Mouse (Mus musculus): ENCODE measurements around the gene Olfr844. TPM values are rescaled to one million over a fixed set of nuclear protein-coding genes. Genes with fewer than 3 reads are reported as not detected.

The Olfr844 gene
- polyA plus RNA-seq (2014; fragmentation: Nextera tagmentation; extraction: Ambion mirVana): not detected in 2 replicates

GRCm38 (mm10) chr9:19316047-19316446, at the start of gene Olfr844:
Gene Olfr844, plus strand, starts transcription at chr9:19316347.
- Histone ChIP-seq H3K27ac (replicated peaks; ENCODE audit: low read depth, low read length) (no peak within 1 kb of the TSS), H3K9me3 (replicated peaks; ENCODE audit: control insufficient read depth, low read length) (no peaks in the 10 kb centered on the region), H3K36me3 (replicated peaks; ENCODE audit: control insufficient read depth, insufficient read depth, low read depth, low read length) (no peaks in the 10 kb centered on the region), H3K4me3 (ENCODE audit: low read depth, low read length) (no peak within 1 kb of the TSS), H3K4me2 (ENCODE audit: low read depth, low read length) (no peak within 1 kb of the TSS), H3K9ac (replicated peaks; ENCODE audit: low read length) (no peak within 1 kb of the TSS), H3K4me1 (ENCODE audit: control insufficient read depth, insufficient read depth, low read length) (no peaks in the 10 kb centered on the region), H3K27me3 (ENCODE audit: control insufficient read depth, insufficient read depth, low read length) (no peaks in the 10 kb centered on the region)
- ATAC-seq (replicated peaks; ENCODE audit: insufficient number of reproducible peaks, low FRiP score, low TSS enrichment, low read depth) (no peak), DNase-seq (ENCODE audit: low spot score) (no peak)

GRCm38 (mm10) chr9:19336157-19336556, 20.0 kb downstream of the Olfr844 start, which contains the start of gene Olfr845:
Gene Olfr845, plus strand, starts transcription at chr9:19336457.
- no peaks in the 10 kb centered on the region for H3K4me1 ChIP-seq (ENCODE audit: control insufficient read depth, insufficient read depth, low read length)
- no peaks in the 10 kb centered on the region for H3K9me3 ChIP-seq (replicated peaks; ENCODE audit: control insufficient read depth, low read length)
- H3K4me3 ChIP-seq (ENCODE audit: low read depth, low read length): no peak within 1 kb of the TSS
- ATAC-seq (replicated peaks; ENCODE audit: insufficient number of reproducible peaks, low FRiP score, low TSS enrichment, low read depth) (no peak), DNase-seq (ENCODE audit: low spot score) (no peak)
- H3K27ac ChIP-seq (replicated peaks; ENCODE audit: low read depth, low read length): no peak within 1 kb of the TSS
- H3K9ac ChIP-seq (replicated peaks; ENCODE audit: low read length): no peak within 1 kb of the TSS
- no peaks in the 10 kb centered on the region for H3K36me3 ChIP-seq (replicated peaks; ENCODE audit: control insufficient read depth, insufficient read depth, low read depth, low read length)
- H3K4me2 ChIP-seq (ENCODE audit: low read depth, low read length): no peak within 1 kb of the TSS
- H3K27me3 ChIP-seq (ENCODE audit: control insufficient read depth, insufficient read depth, low read length): no peaks in the 10 kb centered on the region
- WGBS: 77% methylated on average over 1 of the region's 1 CpGs

- Histone ChIP-seq H3K36me3 (replicated peaks; ENCODE audit: control insufficient read depth, insufficient read depth, low read depth, low read length) (no peaks in the 10 kb centered on the region), H3K4me3 (ENCODE audit: low read depth, low read length) (no peak within 1 kb of the TSS), H3K27me3 (ENCODE audit: control insufficient read depth, insufficient read depth, low read length) (no peaks in the 10 kb centered on the region), H3K9me3 (replicated peaks; ENCODE audit: control insufficient read depth, low read length) (no peaks in the 10 kb centered on the region), H3K4me1 (ENCODE audit: control insufficient read depth, insufficient read depth, low read length) (no peaks in the 10 kb centered on the region), H3K4me2 (ENCODE audit: low read depth, low read length) (no peak within 1 kb of the TSS), H3K9ac (replicated peaks; ENCODE audit: low read length) (no peak within 1 kb of the TSS), H3K27ac (replicated peaks; ENCODE audit: low read depth, low read length) (no peak within 1 kb of the TSS)
- DNase-seq (ENCODE audit: low spot score): no peak
- no peak for ATAC-seq (replicated peaks; ENCODE audit: insufficient number of reproducible peaks, low FRiP score, low TSS enrichment, low read depth)
- WGBS: 65% methylated on average over 1 of the region's 1 CpGs
Observed at GRCm38 (mm10) chr9:19363905-19364304, 47.8 kb downstream of the Olfr844 start, which contains the start of gene Olfr846. Gene Olfr846, minus strand, starts transcription at chr9:19364005.

Other genes starting within 250 kb of the Olfr844 start
- gene Olfr836, start 196.0 kb upstream of the Olfr844 start, polyA plus RNA-seq (2014; fragmentation: Nextera tagmentation; extraction: Ambion mirVana): not detected in 2 replicates
- not detected in 2 replicates for gene Olfr837, start 180.0 kb upstream of the Olfr844 start, polyA plus RNA-seq (2014; fragmentation: Nextera tagmentation; extraction: Ambion mirVana)
- not detected in 2 replicates for gene Olfr839-ps1, start 139.0 kb upstream of the Olfr844 start, polyA plus RNA-seq (2014; fragmentation: Nextera tagmentation; extraction: Ambion mirVana)
- not detected in 2 replicates for gene Olfr843, start 64.4 kb upstream of the Olfr844 start, polyA plus RNA-seq (2014; fragmentation: Nextera tagmentation; extraction: Ambion mirVana)
- not detected in 2 replicates for gene Olfr845, start 20.1 kb downstream of the Olfr844 start, polyA plus RNA-seq (2014; fragmentation: Nextera tagmentation; extraction: Ambion mirVana)
- not detected in 2 replicates for gene Olfr846, start 47.7 kb downstream of the Olfr844 start, polyA plus RNA-seq (2014; fragmentation: Nextera tagmentation; extraction: Ambion mirVana)
- not detected in 2 replicates for gene Olfr847, start 62.3 kb downstream of the Olfr844 start, polyA plus RNA-seq (2014; fragmentation: Nextera tagmentation; extraction: Ambion mirVana)
- not detected in 2 replicates for gene Olfr849, start 123.9 kb downstream of the Olfr844 start, polyA plus RNA-seq (2014; fragmentation: Nextera tagmentation; extraction: Ambion mirVana)
- gene Olfr850, start 161.9 kb downstream of the Olfr844 start, polyA plus RNA-seq (2014; fragmentation: Nextera tagmentation; extraction: Ambion mirVana): not detected in 2 replicates
- not detected in 2 replicates for gene Olfr851, start 176.9 kb downstream of the Olfr844 start, polyA plus RNA-seq (2014; fragmentation: Nextera tagmentation; extraction: Ambion mirVana)
- not detected in 2 replicates for gene Olfr853, start 224.7 kb downstream of the Olfr844 start, polyA plus RNA-seq (2014; fragmentation: Nextera tagmentation; extraction: Ambion mirVana)